Mouse (Mus musculus) stomach, embryonic 16.5 days (tissue): ENCODE measurements around the gene Muc2. TPM values are rescaled to one million over a fixed set of nuclear protein-coding genes. Genes with fewer than 3 reads are reported as not detected.

ENCODE experiments used
- ATAC-seq: fragments of 200-750 bp; cut with Nextera tagmentation; 2 replicates; pipeline ENCODE4 v1.8.0; 2017; ENCODE audit warnings: moderate number of reproducible peaks, moderate TSS enrichment; ENCODE audit not compliant: insufficient read depth, low FRiP score
- H3K27ac ChIP-seq: fragments of 300-500 bp; sonication (generic); 2 replicates; pipeline ENCODE4 v1.5.1; 2014; ENCODE audit warnings: low read length
- H3K27me3 ChIP-seq: fragments of 300-500 bp; sonication (generic); 2 replicates; pipeline ENCODE4 v1.6.1; 2014; ENCODE audit warnings: low read length, control low read depth, mixed read lengths; ENCODE audit not compliant: control insufficient read depth, insufficient read depth
- H3K36me3 ChIP-seq: fragments of 300-500 bp; sonication (generic); 2 replicates; pipeline ENCODE4 v1.6.1; 2014; ENCODE audit warnings: low read length; ENCODE audit not compliant: control insufficient read depth, insufficient read depth
- H3K4me1 ChIP-seq: fragments of 300-500 bp; sonication (generic); 2 replicates; pipeline ENCODE4 v1.6.1; 2014; ENCODE audit warnings: low read length, control low read depth, mixed read lengths; ENCODE audit not compliant: control insufficient read depth, insufficient read depth
- H3K4me2 ChIP-seq: fragments of 300-500 bp; sonication (generic); 2 replicates; pipeline ENCODE4 v1.6.1; 2014; ENCODE audit warnings: low read depth, low read length, mixed read lengths
- H3K4me3 ChIP-seq: fragments of 300-500 bp; sonication (generic); replicated peaks from 2 replicates; pipeline ENCODE4 v1.5.1; 2014; ENCODE audit warnings: mild to moderate bottlenecking, low read length
- H3K9ac ChIP-seq: fragments of 300-500 bp; sonication (generic); 2 replicates; pipeline ENCODE4 v1.6.1; 2014; ENCODE audit warnings: low read length
- H3K9me3 ChIP-seq: fragments of 300-500 bp; sonication (generic); replicated peaks from 2 replicates; pipeline ENCODE4 v1.6.1; 2016; ENCODE audit warnings: low read length, control low read depth; ENCODE audit not compliant: control insufficient read depth
- whole genome bisulfite sequencing: fragments of 180-500 bp; shearing (Covaris S2); extraction: QIAGEN DNeasy Blood & Tissue Kit; methylation state at CpG from one replicate; pipeline ENCODE4 v1.1.7; 2014; 5-methylcytosine and 5-hydroxymethylcytosine counted together
- polyA plus RNA-seq: library from polyadenylated mRNA; unstranded; fragments of >200 nt; fragmentation: Nextera tagmentation; extraction: Ambion mirVana; gene quantifications from 2 replicates; pipeline ENCODE4 v1.2.1, GENCODE M21; 2015

Gene Muc2
- polyA plus RNA-seq = 2.5 and 3.2 TPM in 2 replicates

GRCm38 (mm10) chr7:141690040-141690439 is at the start of gene Muc2:
Muc2 (plus strand) TSS chr7:141690340.
- Histone ChIP-seq H3K36me3 (no peaks in the 10 kb centered on the region), H3K27me3 (no peaks in the 10 kb centered on the region; the same call in 1 of the 2 replicates), H3K4me2 (no peak within 1 kb of the TSS), H3K4me3 (no peak within 1 kb of the TSS), H3K4me1 (no peaks in the 10 kb centered on the region), H3K27ac (no peak within 1 kb of the TSS), H3K9me3 (no peaks in the 10 kb centered on the region), H3K9ac (no peak within 1 kb of the TSS)
- 64% methylated on average over 8 of the region's 8 CpGs for WGBS
- no peak for ATAC-seq

- no peak for ATAC-seq
- Histone ChIP-seq H3K9me3 (no peaks in the 10 kb centered on the region), H3K36me3 (no peaks in the 10 kb centered on the region), H3K27me3 (no peaks in the 10 kb centered on the region), H3K4me2 (no peak overlapping the region), H3K27ac (no peak overlapping the region), H3K4me1 (no peaks in the 10 kb centered on the region), H3K9ac (no peak overlapping the region), H3K4me3 (no peak overlapping the region)
- 79% methylated on average over 1 of the region's 1 CpGs for WGBS
Measured at GRCm38 (mm10) chr7:141642375-141642774, 47.8 kb upstream of the Muc2 start.

GRCm38 (mm10) chr7:141643160-141643559 is 47.0 kb upstream of the Muc2 start:
- Histone ChIP-seq H3K4me2 (no peak overlapping the region), H3K27ac (no peak overlapping the region), H3K27me3 (no peaks in the 10 kb centered on the region), H3K4me3 (no peak overlapping the region), H3K4me1 (no peaks in the 10 kb centered on the region), H3K9ac (no peak overlapping the region), H3K36me3 (no peaks in the 10 kb centered on the region), H3K9me3 (no peaks in the 10 kb centered on the region)
- no peak for ATAC-seq
- WGBS = 44% methylated on average over 3 of the region's 3 CpGs

- Histone ChIP-seq H3K4me3 (no peak overlapping the region), H3K27me3 (no peaks in the 10 kb centered on the region), H3K27ac (no peak overlapping the region), H3K36me3 (no peaks in the 10 kb centered on the region), H3K9me3 (no peaks in the 10 kb centered on the region), H3K4me1 (no peaks in the 10 kb centered on the region), H3K4me2 (no peak overlapping the region), H3K9ac (no peak overlapping the region)
- WGBS = 65% methylated on average over 2 of the region's 2 CpGs
- ATAC-seq = no peak
Measured at GRCm38 (mm10) chr7:141647083-141647482, 43.1 kb upstream of the Muc2 start.

GRCm38 (mm10) chr7:141647815-141648214 is 42.3 kb upstream of the Muc2 start:
- WGBS = 70% methylated on average over 11 of the region's 11 CpGs
- Histone ChIP-seq H3K36me3 (no peaks in the 10 kb centered on the region), H3K9ac (no peak overlapping the region), H3K27me3 (no peaks in the 10 kb centered on the region), H3K4me2 (no peak overlapping the region), H3K9me3 (no peaks in the 10 kb centered on the region), H3K4me3 (no peak overlapping the region), H3K27ac (no peak overlapping the region), H3K4me1 (no peaks in the 10 kb centered on the region)
- no peak for ATAC-seq

- Histone ChIP-seq H3K4me3 (no peak overlapping the region), H3K9me3 (no peaks in the 10 kb centered on the region), H3K27ac (no peak overlapping the region), H3K36me3 (no peaks in the 10 kb centered on the region), H3K27me3 (no peaks in the 10 kb centered on the region), H3K4me1 (no peaks in the 10 kb centered on the region), H3K9ac (no peak overlapping the region), H3K4me2 (no peak overlapping the region)
- WGBS = 49% methylated on average over 7 of the region's 7 CpGs
- no peak for ATAC-seq
Measured at GRCm38 (mm10) chr7:141652191-141652590, 37.9 kb upstream of the Muc2 start.

GRCm38 (mm10) chr7:141660346-141660745 is 29.8 kb upstream of the Muc2 start:
- Histone ChIP-seq H3K4me2 (no peak overlapping the region), H3K36me3 (no peaks in the 10 kb centered on the region), H3K9ac (no peak overlapping the region), H3K27me3 (no peaks in the 10 kb centered on the region), H3K9me3 (no peaks in the 10 kb centered on the region), H3K4me3 (no peak overlapping the region), H3K4me1 (0 out of 2 replicates have a peak, but pooled peaks cover 4% of the 10 kb centered on the region), H3K27ac (no peak overlapping the region)
- whole genome bisulfite sequencing = 63% methylated on average over 1 of the region's 1 CpGs
- ATAC-seq = no peak

GRCm38 (mm10) chr7:141661481-141661880 is 28.7 kb upstream of the Muc2 start:
- H3K9ac ChIP-seq = no peak overlapping the region
- no peaks in the 10 kb centered on the region for H3K9me3 ChIP-seq
- no peak for ATAC-seq
- H3K36me3 ChIP-seq = no peaks in the 10 kb centered on the region
- 70% methylated on average over 3 of the region's 3 CpGs for WGBS
- 0 out of 2 replicates have a peak, but pooled peaks cover 4% of the 10 kb centered on the region for H3K4me1 ChIP-seq
- H3K4me2 ChIP-seq = no peak overlapping the region
- no peak overlapping the region for H3K4me3 ChIP-seq
- H3K27ac ChIP-seq = no peak overlapping the region
- H3K27me3 ChIP-seq = no peaks in the 10 kb centered on the region

GRCm38 (mm10) chr7:141662223-141662622 is 27.9 kb upstream of the Muc2 start:
- no peak for ATAC-seq
- Histone ChIP-seq H3K9ac (no peak overlapping the region), H3K27me3 (no peaks in the 10 kb centered on the region), H3K36me3 (no peaks in the 10 kb centered on the region), H3K4me1 (0 out of 2 replicates have a peak, but pooled peaks cover 4% of the 10 kb centered on the region), H3K9me3 (no peaks in the 10 kb centered on the region), H3K4me3 (no peak overlapping the region), H3K27ac (no peak overlapping the region), H3K4me2 (no peak overlapping the region)
- WGBS = 56% methylated on average over 5 of the region's 5 CpGs

- H3K27ac ChIP-seq = no peak overlapping the region
- WGBS = 17% methylated on average over 4 of the region's 4 CpGs
- H3K9ac ChIP-seq = no peak overlapping the region
- peak; percentile 63 for ATAC-seq
- H3K27me3 ChIP-seq = no peaks in the 10 kb centered on the region
- H3K36me3 ChIP-seq = no peaks in the 10 kb centered on the region
- no peaks in the 10 kb centered on the region for H3K9me3 ChIP-seq
- H3K4me1 ChIP-seq = 0 out of 2 replicates have a peak, but pooled peaks cover 4% of the 10 kb centered on the region
- H3K4me2 ChIP-seq = no peak overlapping the region
- H3K4me3 ChIP-seq = no peak overlapping the region
Measured at GRCm38 (mm10) chr7:141666190-141666589, 23.9 kb upstream of the Muc2 start.
